Mouse (Mus musculus) embryonic facial prominence, embryonic 11.5 days (tissue): ENCODE results near the gene Olfr690. TPM values are rescaled to one million over a fixed set of nuclear protein-coding genes. Genes with fewer than 3 reads are reported as not detected.

ENCODE experiments used
- ATAC-seq: fragments of 200-750 bp; cut with Nextera tagmentation; replicated peaks from 2 replicates; pipeline ENCODE4 v1.8.0; 2017; ENCODE audit warnings: low read depth; ENCODE audit not compliant: insufficient number of reproducible peaks, low FRiP score, low TSS enrichment
- DNase-seq: peaks from one replicate; pipeline ENCODE4 v3.0.0-alpha.2; 2015; ENCODE audit warnings: low spot score
- H3K27ac ChIP-seq: fragments of 300-500 bp; sonication (generic); replicated peaks from 2 replicates; pipeline ENCODE4 v1.5.1; 2014; ENCODE audit warnings: mild to moderate bottlenecking, low read depth, low read length, control low read depth
- H3K27me3 ChIP-seq: fragments of 300-500 bp; sonication (generic); 2 replicates; pipeline ENCODE4 v1.6.1; 2014; ENCODE audit warnings: mild to moderate bottlenecking, low read length, moderate library complexity, mixed read lengths; ENCODE audit not compliant: control insufficient read depth, insufficient read depth
- H3K36me3 ChIP-seq: fragments of 300-500 bp; sonication (generic); replicated peaks from 2 replicates; pipeline ENCODE4 v1.6.1; 2014; ENCODE audit warnings: low read depth, mild to moderate bottlenecking, low read length, moderate library complexity, mixed read lengths; ENCODE audit not compliant: control insufficient read depth, insufficient read depth
- H3K4me1 ChIP-seq: fragments of 300-500 bp; sonication (generic); 2 replicates; pipeline ENCODE4 v1.6.1; 2014; ENCODE audit warnings: low read length, mixed read lengths; ENCODE audit not compliant: control insufficient read depth, insufficient read depth
- H3K4me2 ChIP-seq: fragments of 300-500 bp; sonication (generic); 2 replicates; pipeline ENCODE4 v1.6.1; 2014; ENCODE audit warnings: low read depth, mild to moderate bottlenecking, control low read depth, low read length, moderate library complexity
- H3K4me3 ChIP-seq: fragments of 300-500 bp; sonication (generic); 2 replicates; pipeline ENCODE4 v1.5.1; 2014; ENCODE audit warnings: low read depth, low read length, control low read depth
- H3K9ac ChIP-seq: fragments of 300-500 bp; sonication (generic); replicated peaks from 2 replicates; pipeline ENCODE4 v1.6.1; 2014; ENCODE audit warnings: mild to moderate bottlenecking, control low read depth, low read length
- H3K9me3 ChIP-seq: fragments of 300-500 bp; sonication (generic); replicated peaks from 2 replicates; pipeline ENCODE4 v1.6.1; 2016; ENCODE audit warnings: mild to moderate bottlenecking, low read length, inconsistent platforms, mixed read lengths; ENCODE audit not compliant: control insufficient read depth
- WGBS: fragments of 180-500 bp; shearing (Covaris S2); extraction: QIAGEN DNeasy Blood & Tissue Kit; methylation state at CpG from one replicate; pipeline ENCODE4 v1.1.7; 2014; 5-methylcytosine and 5-hydroxymethylcytosine counted together
- polyA plus RNA-seq: library from polyadenylated mRNA; unstranded; fragments of >200 nt; fragmentation: Nextera tagmentation; extraction: Ambion mirVana; gene quantifications from 2 replicates; pipeline ENCODE4 v1.2.1, GENCODE M21; 2014

Olfr690 gene
- not detected in 2 replicates for polyA plus RNA-seq

GRCm38 (mm10) chr7:105334004-105334403, at the start of gene Olfr690:
Gene Olfr690, minus strand, starts transcription at chr7:105334104.
- Histone ChIP-seq H3K9me3 (no peaks in the 10 kb centered on the region), H3K36me3 (no peaks in the 10 kb centered on the region), H3K4me1 (no peaks in the 10 kb centered on the region), H3K9ac (no peak within 1 kb of the TSS), H3K27me3 (no peaks in the 10 kb centered on the region), H3K27ac (no peak within 1 kb of the TSS), H3K4me2 (no peak within 1 kb of the TSS), H3K4me3 (no peak within 1 kb of the TSS)
- WGBS, result 82% methylated on average over 1 of the region's 1 CpGs
- ATAC-seq (no peak), DNase-seq (no peak)

DNA sequence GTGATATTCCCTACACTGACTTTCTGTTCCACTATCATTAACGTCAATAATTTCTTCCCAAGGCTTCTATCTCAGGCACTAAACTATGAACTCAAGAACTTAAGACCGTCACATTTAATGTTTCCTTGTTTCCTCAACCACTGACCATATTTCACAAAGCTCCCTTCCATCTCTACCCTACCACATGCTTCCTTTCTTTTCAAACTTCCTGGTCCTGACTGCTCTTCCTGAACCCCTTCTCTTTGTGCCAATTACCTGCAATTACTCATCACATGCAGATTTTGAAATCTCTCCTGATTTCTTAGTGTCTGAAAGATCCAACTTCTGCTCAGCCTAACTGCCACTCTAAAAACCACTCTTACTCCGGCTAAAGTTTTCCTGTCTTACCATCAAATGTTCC, 46.4 kb upstream of the Olfr690 start:
- Histone ChIP-seq H3K9me3 (no peaks in the 10 kb centered on the region), H3K4me2 (no peak overlapping the region), H3K4me3 (no peak overlapping the region), H3K4me1 (no peaks in the 10 kb centered on the region), H3K27me3 (no peaks in the 10 kb centered on the region), H3K27ac (no peak overlapping the region), H3K9ac (no peak overlapping the region), H3K36me3 (peaks cover 12% of the 10 kb centered on the region)
- WGBS, result 97% methylated on average over 3 of the region's 3 CpGs
- no peak for ATAC-seq
- DNase-seq, result no peak

- no peak for ATAC-seq
- H3K36me3 ChIP-seq, result no peaks in the 10 kb centered on the region; the same call in 1 of the 2 replicates
- H3K4me3 ChIP-seq, result no peak within 1 kb of the TSS
These were observed 41.0 kb upstream of the Olfr690 start, which contains the start of gene Gm5901 for GRCm38 (mm10) chr7:105374866-105375265. Gene Gm5901, plus strand, starts transcription at chr7:105375038.

DNA sequence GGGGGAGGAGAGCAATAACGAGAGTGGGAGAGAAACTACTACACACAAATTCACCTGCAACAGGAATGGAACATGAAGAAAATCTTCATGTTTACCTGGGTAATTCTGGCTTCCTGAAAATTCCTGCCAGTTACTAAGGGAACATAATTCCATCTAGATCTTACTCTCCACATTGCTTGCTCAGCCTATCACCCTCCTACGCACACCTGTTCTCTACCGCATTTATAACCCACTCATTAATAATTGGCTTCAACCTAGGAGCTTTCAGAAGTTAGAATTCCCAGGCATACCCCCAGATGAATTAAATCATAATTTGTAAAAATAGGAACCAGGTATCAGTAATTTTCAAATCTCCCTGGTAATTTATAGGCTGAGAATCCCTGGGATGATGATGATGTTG, 40.1 kb upstream of the Olfr690 start:
- Histone ChIP-seq H3K4me1 (no peaks in the 10 kb centered on the region), H3K27ac (no peak overlapping the region), H3K9ac (no peak overlapping the region), H3K36me3 (no peaks in the 10 kb centered on the region), H3K9me3 (no peaks in the 10 kb centered on the region), H3K27me3 (no peaks in the 10 kb centered on the region), H3K4me2 (no peak overlapping the region), H3K4me3 (no peak overlapping the region)
- no peak for DNase-seq
- 92% methylated on average over 3 of the region's 3 CpGs for WGBS
- ATAC-seq, result no peak

More at GRCm38 (mm10) chr7:105374866-105375265, 41.0 kb upstream of the Olfr690 start, which contains the start of gene Gm5901:
- H3K27ac ChIP-seq, result no peak within 1 kb of the TSS
- H3K27me3 ChIP-seq, result no peaks in the 10 kb centered on the region
- DNase-seq, result no peak
- H3K9ac ChIP-seq, result no peak within 1 kb of the TSS
- no peaks in the 10 kb centered on the region for H3K9me3 ChIP-seq
- H3K4me2 ChIP-seq, result no peak within 1 kb of the TSS
- no peaks in the 10 kb centered on the region for H3K4me1 ChIP-seq
- WGBS, result 92% methylated on average over 1 of the region's 1 CpGs

DNA sequence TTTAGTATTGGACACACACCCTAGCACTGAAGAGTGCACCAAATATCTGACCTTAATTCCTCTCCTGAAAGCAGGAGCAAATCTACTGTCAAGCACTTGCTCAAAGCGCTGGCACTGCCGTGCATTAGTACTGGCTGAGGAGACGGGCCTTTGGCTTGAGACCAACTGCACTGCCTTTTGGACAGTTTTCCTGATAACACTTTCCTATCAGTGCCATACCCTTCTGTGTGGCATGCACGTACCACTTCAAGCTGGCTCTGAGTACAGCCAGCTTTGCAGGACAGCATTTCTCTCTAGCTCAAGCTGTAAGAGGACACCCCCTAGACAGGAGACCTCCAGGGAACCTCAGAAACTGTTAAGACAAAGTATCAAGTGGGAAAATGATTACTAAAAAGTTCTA, 39.6 kb upstream of the Olfr690 start:
- no peaks in the 10 kb centered on the region for H3K36me3 ChIP-seq
- H3K9me3 ChIP-seq, result no peaks in the 10 kb centered on the region
- WGBS, result 94% methylated on average over 4 of the region's 4 CpGs

DNA sequence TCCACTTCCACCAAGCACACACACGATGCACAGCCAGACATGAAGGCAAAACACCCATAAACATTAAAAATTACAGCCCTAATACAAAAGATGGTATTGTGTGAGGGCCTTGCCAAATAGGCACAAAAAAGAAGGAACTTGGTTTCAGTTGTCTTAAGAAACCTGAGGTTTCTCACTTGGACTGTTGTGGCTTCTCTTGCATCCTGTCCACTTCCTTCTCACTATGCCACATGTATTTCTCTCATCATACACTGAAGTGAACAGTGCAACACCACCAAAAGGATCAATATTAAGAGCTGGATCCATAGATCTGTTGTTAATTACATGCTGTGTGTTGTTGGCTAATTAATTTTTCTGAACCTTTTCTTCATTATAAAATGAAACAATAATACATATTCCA, 39.0 kb upstream of the Olfr690 start:
- Histone ChIP-seq H3K27me3 (no peaks in the 10 kb centered on the region), H3K4me3 (no peak overlapping the region), H3K4me2 (no peak overlapping the region), H3K36me3 (no peaks in the 10 kb centered on the region), H3K27ac (no peak overlapping the region), H3K9me3 (no peaks in the 10 kb centered on the region), H3K9ac (no peak overlapping the region), H3K4me1 (no peaks in the 10 kb centered on the region)
- DNase-seq (no peak), ATAC-seq (no peak)
- WGBS, result 86% methylated on average over 1 of the region's 1 CpGs

More for the DNA sequence above, 39.6 kb upstream of the Olfr690 start:
- no peak for ATAC-seq
- H3K4me1 ChIP-seq, result no peaks in the 10 kb centered on the region
- H3K4me2 ChIP-seq, result no peak overlapping the region
- H3K4me3 ChIP-seq, result no peak overlapping the region
- no peaks in the 10 kb centered on the region for H3K27me3 ChIP-seq
- DNase-seq, result no peak
- no peak overlapping the region for H3K9ac ChIP-seq
- no peak overlapping the region for H3K27ac ChIP-seq

- Histone ChIP-seq H3K4me3 (no peak overlapping the region), H3K4me2 (no peak overlapping the region), H3K27ac (no peak overlapping the region), H3K9me3 (no peaks in the 10 kb centered on the region), H3K4me1 (no peaks in the 10 kb centered on the region), H3K9ac (no peak overlapping the region), H3K36me3 (no peaks in the 10 kb centered on the region), H3K27me3 (no peaks in the 10 kb centered on the region)
- 97% methylated on average over 4 of the region's 4 CpGs for WGBS
- DNase-seq (no peak), ATAC-seq (no peak; the same call in 1 of the 2 replicates)
These were observed 34.6 kb upstream of the Olfr690 start for GRCm38 (mm10) chr7:105368521-105368920.

DNA sequence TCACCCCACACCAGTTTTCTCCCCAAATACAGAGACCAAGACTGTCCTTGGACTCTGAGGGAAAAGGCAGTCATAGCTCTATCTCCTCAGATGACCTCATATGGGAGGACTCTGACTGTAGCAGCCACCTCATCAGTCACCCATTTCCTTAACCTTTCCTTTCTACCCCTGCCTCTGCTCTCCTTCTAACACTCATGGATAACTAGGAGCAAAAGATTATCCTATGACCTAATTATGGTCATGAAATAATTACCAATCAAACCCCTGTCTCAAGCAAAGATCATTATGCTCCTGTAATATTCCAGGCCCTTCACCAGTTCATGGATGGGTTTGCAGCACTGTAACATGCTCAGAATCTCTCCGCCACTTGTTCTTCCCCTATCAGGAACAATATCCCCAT, 34.0 kb upstream of the Olfr690 start, which contains the start of gene Olfr692:
Gene Olfr692 (plus strand): TSS at position 301 of the 400 bp plus-strand sequence.
- H3K27ac ChIP-seq, result no peak within 1 kb of the TSS
- no peak within 1 kb of the TSS for H3K4me3 ChIP-seq
- H3K36me3 ChIP-seq, result no peaks in the 10 kb centered on the region
- no peaks in the 10 kb centered on the region for H3K9me3 ChIP-seq
- no peak within 1 kb of the TSS for H3K4me2 ChIP-seq
- H3K9ac ChIP-seq, result no peak within 1 kb of the TSS
- H3K27me3 ChIP-seq, result no peaks in the 10 kb centered on the region
- WGBS, result 97% methylated on average over 1 of the region's 1 CpGs
- ATAC-seq (no peak), DNase-seq (no peak)
- H3K4me1 ChIP-seq, result no peaks in the 10 kb centered on the region
